Mouse (Mus musculus): ENCODE results near the gene Ccl9. TPM values are rescaled to one million over a fixed set of nuclear protein-coding genes. Genes with fewer than 3 reads are reported as not detected.

Gene Ccl9
- 0.62 and 0.87 TPM in 2 replicates for polyA plus RNA-seq (2012; rRNA removed)

GRCm38 (mm10) chr11:83578186-83578760 lies at the start of gene Ccl9:
Gene Ccl9 (minus strand): TSS chr11:83578636.
- no peak for TF ChIP-seq POLR2A (IDR thresholded peaks at IDR 0.05; ENCODE audit: borderline replicate concordance, insufficient read depth, low read length)
- no peak for TF ChIP-seq CTCF (IDR thresholded peaks at IDR 0.05; ENCODE audit: borderline replicate concordance, insufficient read depth, low read depth, low read length)
- no peak within 1 kb of the TSS for H3K4me3 ChIP-seq (replicated peaks; ENCODE audit: insufficient read depth, low read depth, low read length)
- 66% methylated on average over 2 of the region's 2 CpGs for WGBS
- no peak within 1 kb of the TSS for H3K27ac ChIP-seq (ENCODE audit: insufficient read depth, low read length)
- no peaks in the 10 kb centered on the region for H3K4me1 ChIP-seq (ENCODE audit: control insufficient read depth, insufficient read depth, low read length)
- no peaks in the 10 kb centered on the region for H3K27me3 ChIP-seq (ENCODE audit: control insufficient read depth, insufficient read depth, low read length)
- no peak for DNase-seq

GRCm38 (mm10) chr11:83623586-83623985 lies 45.1 kb upstream of the Ccl9 start:
- Histone ChIP-seq H3K4me1 (ENCODE audit: control insufficient read depth, insufficient read depth, low read length) (no peaks in the 10 kb centered on the region), H3K27ac (ENCODE audit: insufficient read depth, low read length) (no peak overlapping the region), H3K27me3 (ENCODE audit: control insufficient read depth, insufficient read depth, low read length) (no peaks in the 10 kb centered on the region), H3K4me3 (replicated peaks; ENCODE audit: insufficient read depth, low read depth, low read length) (no peak overlapping the region)
- TF ChIP-seq POLR2A (IDR thresholded peaks at IDR 0.05; ENCODE audit: borderline replicate concordance, insufficient read depth, low read length): no peak
- no peak for TF ChIP-seq CTCF (IDR thresholded peaks at IDR 0.05; ENCODE audit: borderline replicate concordance, insufficient read depth, low read depth, low read length)
- WGBS: 93% methylated on average over 3 of the region's 3 CpGs
- no peak for DNase-seq

DNA sequence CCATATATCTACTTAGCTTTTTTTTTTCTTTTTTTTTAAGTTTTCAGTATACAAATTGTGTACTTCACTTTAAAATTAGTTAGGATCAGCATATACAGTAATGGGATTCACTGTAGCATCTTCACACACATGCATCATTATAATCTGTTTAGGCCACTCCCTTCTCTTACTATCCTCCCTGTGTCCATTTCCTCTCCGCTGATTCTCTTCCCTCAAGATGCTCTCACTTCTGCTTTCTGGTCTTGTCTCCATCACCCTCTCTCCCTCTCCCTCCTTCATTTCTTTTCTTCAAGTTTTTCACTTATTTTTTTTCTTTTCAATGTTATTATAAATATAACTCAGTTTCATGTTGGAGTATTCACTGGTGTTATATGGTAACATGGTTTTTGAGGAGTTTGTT lies 40.6 kb upstream of the Ccl9 start:
- 93% methylated on average over 1 of the region's 1 CpGs for WGBS
- Histone ChIP-seq H3K27me3 (ENCODE audit: control insufficient read depth, insufficient read depth, low read length) (no peaks in the 10 kb centered on the region), H3K4me1 (ENCODE audit: control insufficient read depth, insufficient read depth, low read length) (no peaks in the 10 kb centered on the region), H3K4me3 (replicated peaks; ENCODE audit: insufficient read depth, low read depth, low read length) (no peak overlapping the region), H3K27ac (ENCODE audit: insufficient read depth, low read length) (no peak overlapping the region)
- TF ChIP-seq POLR2A (IDR thresholded peaks at IDR 0.05; ENCODE audit: borderline replicate concordance, insufficient read depth, low read length): no peak
- TF ChIP-seq CTCF (IDR thresholded peaks at IDR 0.05; ENCODE audit: borderline replicate concordance, insufficient read depth, low read depth, low read length): no peak
- DNase-seq: no peak

DNA sequence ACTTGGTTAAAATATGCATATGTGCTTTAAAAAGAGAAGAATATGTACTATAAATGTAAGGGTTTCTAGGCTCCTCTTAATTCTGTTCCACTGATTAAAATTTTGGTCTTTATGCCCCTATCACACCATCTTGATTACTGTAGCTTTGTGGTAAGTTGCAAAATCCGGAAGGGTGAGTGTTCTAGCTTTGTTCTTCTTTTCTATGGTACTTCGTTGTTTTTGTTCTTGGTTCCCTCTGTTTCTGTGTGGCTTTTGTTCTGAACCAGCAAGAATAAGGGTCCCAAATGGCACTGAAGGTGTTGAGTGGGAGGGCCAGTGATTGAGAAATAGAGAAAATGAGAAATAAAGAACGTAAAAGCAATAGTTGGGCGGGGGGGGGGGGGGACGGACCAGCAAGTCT lies 39.8 kb upstream of the Ccl9 start:
- 60% methylated on average over 5 of the region's 5 CpGs for WGBS
- Histone ChIP-seq H3K27me3 (ENCODE audit: control insufficient read depth, insufficient read depth, low read length) (no peaks in the 10 kb centered on the region), H3K4me1 (ENCODE audit: control insufficient read depth, insufficient read depth, low read length) (no peaks in the 10 kb centered on the region), H3K27ac (ENCODE audit: insufficient read depth, low read length) (no peak overlapping the region), H3K4me3 (replicated peaks; ENCODE audit: insufficient read depth, low read depth, low read length) (no peak overlapping the region)
- DNase-seq: no peak
- no peak for TF ChIP-seq CTCF (IDR thresholded peaks at IDR 0.05; ENCODE audit: borderline replicate concordance, insufficient read depth, low read depth, low read length)
- no peak for TF ChIP-seq POLR2A (IDR thresholded peaks at IDR 0.05; ENCODE audit: borderline replicate concordance, insufficient read depth, low read length)

GRCm38 (mm10) chr11:83616586-83616985 lies 38.1 kb upstream of the Ccl9 start:
- H3K4me3 ChIP-seq (replicated peaks; ENCODE audit: insufficient read depth, low read depth, low read length): no peak overlapping the region
- no peaks in the 10 kb centered on the region for H3K4me1 ChIP-seq (ENCODE audit: control insufficient read depth, insufficient read depth, low read length)
- TF ChIP-seq CTCF (IDR thresholded peaks at IDR 0.05; ENCODE audit: borderline replicate concordance, insufficient read depth, low read depth, low read length) (no peak), POLR2A (IDR thresholded peaks at IDR 0.05; ENCODE audit: borderline replicate concordance, insufficient read depth, low read length) (no peak)
- no peak for DNase-seq
- 94% methylated on average over 1 of the region's 1 CpGs for WGBS
- H3K27me3 ChIP-seq (ENCODE audit: control insufficient read depth, insufficient read depth, low read length): no peaks in the 10 kb centered on the region
- no peak overlapping the region for H3K27ac ChIP-seq (ENCODE audit: insufficient read depth, low read length)

- H3K27me3 ChIP-seq (ENCODE audit: control insufficient read depth, insufficient read depth, low read length): no peaks in the 10 kb centered on the region
- no peak overlapping the region for H3K27ac ChIP-seq (ENCODE audit: insufficient read depth, low read length)
- no peak overlapping the region for H3K4me3 ChIP-seq (replicated peaks; ENCODE audit: insufficient read depth, low read depth, low read length)
- TF ChIP-seq CTCF (IDR thresholded peaks at IDR 0.05; ENCODE audit: borderline replicate concordance, insufficient read depth, low read depth, low read length) (no peak), POLR2A (IDR thresholded peaks at IDR 0.05; ENCODE audit: borderline replicate concordance, insufficient read depth, low read length) (no peak)
- no peak for DNase-seq
- WGBS: 35% methylated on average over 2 of the region's 2 CpGs
- 0 out of 2 replicates have a peak, but pooled peaks cover 2% of the 10 kb centered on the region for H3K4me1 ChIP-seq (ENCODE audit: control insufficient read depth, insufficient read depth, low read length)
Observed at GRCm38 (mm10) chr11:83610900-83611299, 32.5 kb upstream of the Ccl9 start.

- H3K27me3 ChIP-seq (ENCODE audit: control insufficient read depth, insufficient read depth, low read length): no peaks in the 10 kb centered on the region
- 0 out of 2 replicates have a peak, but pooled peaks cover 2% of the 10 kb centered on the region for H3K4me1 ChIP-seq (ENCODE audit: control insufficient read depth, insufficient read depth, low read length)
- DNase-seq: no peak
- TF ChIP-seq POLR2A (IDR thresholded peaks at IDR 0.05; ENCODE audit: borderline replicate concordance, insufficient read depth, low read length): no peak
- TF ChIP-seq CTCF (IDR thresholded peaks at IDR 0.05; ENCODE audit: borderline replicate concordance, insufficient read depth, low read depth, low read length): no peak
- no peak overlapping the region for H3K4me3 ChIP-seq (replicated peaks; ENCODE audit: insufficient read depth, low read depth, low read length)
- 20% methylated on average over 1 of the region's 1 CpGs for WGBS
- no peak overlapping the region for H3K27ac ChIP-seq (ENCODE audit: insufficient read depth, low read length)
Observed at GRCm38 (mm10) chr11:83606396-83606795, 28.0 kb upstream of the Ccl9 start.

- no peak overlapping the region for H3K4me3 ChIP-seq (replicated peaks; ENCODE audit: insufficient read depth, low read depth, low read length)
- H3K27ac ChIP-seq (ENCODE audit: insufficient read depth, low read length): no peak overlapping the region
- no peaks in the 10 kb centered on the region for H3K4me1 ChIP-seq (ENCODE audit: control insufficient read depth, insufficient read depth, low read length)
- WGBS: 92% methylated on average over 3 of the region's 3 CpGs
- TF ChIP-seq POLR2A (IDR thresholded peaks at IDR 0.05; ENCODE audit: borderline replicate concordance, insufficient read depth, low read length) (no peak), CTCF (IDR thresholded peaks at IDR 0.05; ENCODE audit: borderline replicate concordance, insufficient read depth, low read depth, low read length) (no peak)
- no peaks in the 10 kb centered on the region for H3K27me3 ChIP-seq (ENCODE audit: control insufficient read depth, insufficient read depth, low read length)
- no peak for DNase-seq
Observed at GRCm38 (mm10) chr11:83605535-83605934, 27.1 kb upstream of the Ccl9 start.

Data from cerebellum, adult 2 months (tissue).